Mouse (Mus musculus) adrenal gland, postnatal 36 days (tissue): ENCODE data around the gene Gm48552. TPM values are rescaled to one million over a fixed set of nuclear protein-coding genes. Genes with fewer than 3 reads are reported as not detected.

ENCODE experiments used
- DNase-seq, 2 experiments: peaks; one replicate each; pipeline ENCODE4 v3.0.0; 2021; ENCODE audit warnings: mixed read lengths in 1 of 2
- total RNA-seq, 2 experiments: library from RNA; stranded (reverse); gene quantifications; 2 replicates each; pipeline ENCODE4 v1.2.3; 2021

The Gm48552 gene
- total RNA-seq, 2 experiments from 2014 or later = 1.5 TPM; not detected in 1

DNA sequence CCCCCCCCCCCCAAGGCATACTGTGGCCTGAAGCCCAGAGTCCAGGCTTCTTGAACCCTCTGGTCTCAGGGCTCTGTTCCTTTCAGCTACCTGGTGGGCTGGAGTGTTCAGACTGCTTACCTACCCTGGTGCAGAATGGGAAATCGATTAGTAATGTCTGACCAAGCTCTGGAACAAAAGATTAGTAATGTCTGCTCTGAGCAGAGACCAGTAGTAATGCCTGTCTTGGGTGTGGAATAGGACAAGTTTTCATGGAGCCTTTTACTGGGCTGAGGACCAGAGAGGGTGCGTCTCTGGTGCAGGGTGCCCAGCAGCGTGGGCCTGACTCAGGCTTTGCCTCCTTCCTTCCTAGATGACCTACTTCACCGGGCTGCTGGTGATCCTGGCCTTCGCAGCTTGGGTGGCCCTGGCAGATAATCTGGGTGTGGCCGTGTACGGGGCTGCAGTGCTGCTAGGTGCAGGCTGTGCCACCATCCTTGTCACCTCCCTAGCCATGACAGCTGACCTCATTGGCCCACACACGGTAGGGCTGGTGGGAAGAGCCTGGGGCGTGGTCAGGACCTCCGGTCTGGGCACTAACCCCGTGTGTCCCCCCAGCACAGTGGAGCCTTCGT, 26.4 kb upstream of the Gm48552 start:
- no peak for DNase-seq

DNA sequence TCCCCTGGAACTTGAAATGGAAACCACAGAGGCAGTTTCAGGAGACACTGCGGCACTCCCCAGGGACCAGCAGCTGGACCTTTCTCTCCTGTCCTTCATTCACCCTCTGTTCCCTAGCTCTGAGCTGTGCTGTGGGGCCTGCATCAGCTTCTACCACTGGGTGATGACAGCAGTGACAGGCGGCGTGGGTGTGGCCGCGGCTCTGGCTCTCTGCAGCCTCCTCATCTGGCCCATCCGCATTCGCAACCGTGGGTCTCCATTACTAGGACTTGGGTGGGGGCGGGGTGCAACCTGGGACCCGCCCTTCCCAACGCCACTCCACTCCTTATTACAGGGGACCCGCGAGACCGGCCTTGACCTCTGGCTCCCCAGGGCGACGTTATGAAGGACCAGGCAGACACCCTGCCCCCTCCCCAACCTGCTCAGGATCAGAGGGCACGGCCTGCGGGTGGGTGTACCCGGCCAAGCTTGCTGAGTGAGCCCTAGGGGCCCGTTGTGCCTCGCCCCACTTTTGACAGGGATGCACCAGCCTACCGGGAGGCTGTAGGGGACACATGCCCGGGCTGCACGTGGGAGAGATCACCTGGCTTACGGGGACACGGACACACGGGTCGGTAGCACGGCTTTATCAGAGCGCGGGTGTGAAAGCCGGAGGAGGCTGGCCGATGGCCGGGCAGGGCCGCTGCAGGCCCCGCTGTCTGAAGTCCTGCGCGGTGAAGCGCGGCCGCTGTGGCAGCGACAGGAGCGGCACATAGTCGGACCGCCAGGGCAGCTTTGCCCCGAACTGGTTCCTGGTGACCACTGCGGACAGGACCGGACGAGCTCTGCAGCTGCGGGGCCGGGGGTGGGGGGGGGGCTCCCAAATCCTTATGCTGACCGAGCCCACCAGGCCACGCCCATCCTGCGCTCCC, 25.1 kb upstream of the Gm48552 start:
- peak in 1 of 2 experiments; percentile 55 for DNase-seq

DNA sequence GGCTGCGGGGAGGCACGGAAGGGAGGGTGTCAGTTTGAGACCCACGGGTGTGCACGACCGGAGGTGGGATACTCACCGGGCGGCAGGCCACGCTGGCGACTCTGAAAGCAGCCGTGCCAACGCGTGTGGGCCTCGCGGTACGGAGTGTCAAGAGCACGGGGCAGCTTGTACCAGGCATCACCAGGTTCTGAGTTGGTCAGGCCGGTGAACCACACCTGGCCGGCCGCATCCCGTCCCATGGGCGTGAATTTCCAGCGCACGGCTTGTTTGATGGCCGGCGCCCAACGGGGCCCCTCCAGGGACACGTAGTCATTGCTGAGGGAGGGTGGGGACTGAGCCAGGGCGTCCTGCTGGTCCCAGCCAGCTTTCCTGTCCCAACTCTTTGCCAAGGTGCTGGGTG, 24.1 kb upstream of the Gm48552 start:
- DNase-seq = peak in 1 of 2 experiments; percentile 63

DNA sequence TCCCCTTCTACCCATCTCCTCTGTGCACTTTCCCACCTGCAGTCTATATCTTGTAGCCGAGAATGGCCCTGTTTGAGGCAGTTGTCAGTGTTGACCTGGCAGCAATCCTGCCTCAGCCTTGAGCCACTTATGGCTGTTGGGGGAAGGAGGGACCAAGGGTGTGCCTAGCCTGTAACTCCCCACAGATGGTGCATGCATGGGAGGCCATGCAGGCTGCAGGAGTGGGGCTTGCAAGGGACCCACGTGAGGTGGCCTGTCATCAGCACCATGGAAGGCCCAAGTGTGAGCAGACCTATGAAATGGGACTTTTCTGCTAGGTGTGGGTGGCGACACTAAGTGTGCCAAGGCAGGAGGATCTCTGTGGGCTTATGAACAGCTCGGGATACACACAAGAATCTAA, 23.7 kb upstream of the Gm48552 start:
- peak in 1 of 2 experiments; percentile 54 for DNase-seq

DNA sequence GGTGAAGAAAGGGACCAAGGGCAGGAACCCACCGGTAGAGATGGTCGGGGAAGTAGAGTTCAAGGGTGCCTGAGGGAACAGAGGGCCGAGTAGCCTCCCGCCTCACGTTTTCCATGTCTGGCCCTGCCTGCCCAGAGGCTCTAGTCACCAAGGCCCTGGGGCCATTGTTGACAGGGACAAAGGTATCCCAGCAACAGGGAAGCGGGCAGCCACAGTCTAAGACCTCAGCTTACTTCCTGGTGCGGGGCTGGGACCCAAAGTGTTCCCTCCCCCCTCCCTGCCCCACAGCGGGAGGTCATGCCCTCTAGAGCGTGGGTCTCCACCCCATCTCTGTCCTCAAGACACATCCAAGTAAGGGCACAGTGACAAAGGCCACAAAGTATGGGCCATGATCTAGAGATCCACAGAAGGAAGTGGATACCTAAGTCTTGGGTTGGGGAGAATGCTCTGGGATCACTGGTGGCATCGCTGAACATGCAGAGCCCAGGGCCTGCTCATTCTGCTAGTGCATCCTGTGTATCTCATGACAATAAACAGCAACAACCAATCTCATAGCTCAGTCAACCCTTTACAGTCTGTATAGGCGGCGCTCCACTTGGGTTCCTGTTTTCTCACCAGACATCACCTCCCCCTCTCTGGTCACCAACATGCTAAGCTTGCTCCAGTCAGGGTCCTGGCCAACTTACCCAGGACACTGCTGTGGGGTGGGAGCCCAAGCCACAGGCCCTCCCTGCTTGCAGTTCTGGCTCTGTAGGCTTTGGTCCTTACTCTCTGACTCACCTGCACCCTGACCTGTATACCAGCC, 22.9 kb upstream of the Gm48552 start, which contains the start of gene 4930404N11Rik:
TSS of gene 4930404N11Rik (minus strand) at position 145 of the 805 bp plus-strand sequence.
- DNase-seq = no peak

DNA sequence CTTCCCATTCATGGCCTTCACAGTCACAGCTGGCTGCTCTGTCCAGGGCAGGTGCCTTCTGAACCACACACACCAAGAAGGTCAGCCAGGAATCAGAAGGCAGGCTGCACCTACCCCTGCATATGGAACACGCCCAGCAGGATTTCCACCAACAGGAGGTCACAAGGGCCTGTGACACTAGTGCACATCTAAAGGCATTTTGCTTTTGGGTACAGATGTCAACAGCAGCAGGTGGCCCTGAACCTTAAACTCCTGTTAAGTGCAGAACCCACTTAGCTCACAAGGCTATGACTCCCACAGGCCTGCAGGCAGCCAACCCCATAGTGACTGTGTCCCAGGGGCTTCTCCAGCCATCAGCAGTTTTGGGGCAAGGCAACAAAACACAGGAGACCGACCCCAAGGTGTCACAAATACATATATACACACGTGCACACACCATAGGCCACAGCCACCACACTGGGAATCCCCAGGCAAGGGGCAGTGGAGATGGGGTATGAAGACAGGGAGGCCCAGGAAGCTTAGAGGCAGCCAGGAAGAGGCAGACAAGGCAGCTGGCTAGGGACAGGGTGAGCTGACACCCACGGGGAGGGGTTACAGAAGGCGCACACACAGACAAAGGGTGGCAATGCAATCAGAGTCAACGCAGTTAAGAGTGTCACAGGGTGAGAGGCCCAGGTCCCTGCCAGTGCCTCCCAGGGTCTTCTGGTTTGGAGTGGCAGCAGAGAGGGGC, 22.2 kb upstream of the Gm48552 start:
- DNase-seq = no peak

DNA sequence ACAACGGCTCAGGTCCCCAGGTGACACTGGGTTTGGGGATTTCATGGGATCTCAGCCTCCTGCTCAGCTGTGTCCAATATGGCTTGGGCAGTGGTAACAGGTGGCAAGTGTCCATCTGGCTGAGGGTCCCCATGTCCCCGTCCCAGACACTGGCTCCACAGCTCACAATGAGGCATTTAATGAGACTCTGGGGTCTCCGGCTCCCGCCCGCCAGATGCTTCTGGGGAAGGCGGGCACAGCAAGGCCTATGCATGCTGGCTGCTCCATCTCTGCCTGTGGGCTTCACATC, 21.7 kb upstream of the Gm48552 start:
- DNase-seq = no peak

DNA sequence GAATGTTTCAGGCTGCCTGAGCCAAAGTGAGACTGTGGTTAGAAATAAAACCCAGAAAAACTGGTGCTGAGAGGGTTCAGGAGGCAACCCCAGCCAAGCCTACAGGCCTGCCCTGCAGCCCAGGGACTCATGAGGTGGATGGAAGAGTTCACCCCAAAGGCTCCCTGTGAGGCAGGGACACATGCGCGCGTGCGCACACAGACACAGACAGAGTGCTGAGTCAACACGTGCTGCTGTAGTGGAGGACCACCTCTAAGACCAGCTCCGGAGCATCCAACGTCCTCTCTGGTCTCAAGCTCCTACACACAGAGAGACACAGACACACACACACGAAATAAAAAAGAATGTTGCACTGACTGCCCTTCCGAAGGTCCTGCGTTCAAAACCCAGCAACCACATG, 13.5 kb upstream of the Gm48552 start:
- DNase-seq = no peak

DNA sequence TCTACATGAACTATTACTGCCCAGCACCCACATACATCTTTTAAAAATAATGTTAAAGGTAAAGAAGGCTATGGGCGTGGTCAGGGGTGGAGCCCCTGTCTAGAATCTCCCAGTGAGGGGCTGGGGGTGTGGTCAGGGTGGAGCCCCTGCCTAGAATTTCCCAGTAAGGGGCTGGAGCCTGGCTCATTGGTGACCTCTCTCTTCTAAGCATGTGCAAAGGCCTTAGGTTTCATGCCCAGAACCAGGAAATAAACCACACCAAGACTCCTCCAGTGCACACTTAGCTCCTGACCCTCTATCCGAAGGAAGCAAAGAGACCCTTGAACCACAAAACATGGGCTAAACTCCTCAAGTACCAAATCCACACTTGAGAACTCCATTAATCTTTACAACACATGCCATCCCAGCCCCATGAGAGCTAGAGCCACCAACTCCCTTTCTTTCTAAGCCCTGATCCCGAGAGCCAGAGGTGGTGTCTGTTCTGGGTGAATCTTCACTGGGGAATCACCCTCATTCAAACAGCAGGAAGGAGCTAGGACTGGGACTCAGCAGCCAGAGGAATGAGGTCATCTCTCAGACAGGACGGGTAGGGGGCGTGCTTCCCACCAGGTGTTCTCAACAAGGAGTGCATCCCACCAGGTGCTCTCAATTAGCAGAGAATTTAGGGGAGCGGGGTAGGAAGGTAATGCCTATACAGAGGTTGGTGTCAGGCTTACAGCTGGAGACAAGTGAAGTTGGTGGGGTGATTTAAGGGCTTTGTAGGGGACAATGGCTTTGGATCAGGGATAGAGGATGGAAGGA, 12.0 kb upstream of the Gm48552 start:
- no peak for DNase-seq

DNA sequence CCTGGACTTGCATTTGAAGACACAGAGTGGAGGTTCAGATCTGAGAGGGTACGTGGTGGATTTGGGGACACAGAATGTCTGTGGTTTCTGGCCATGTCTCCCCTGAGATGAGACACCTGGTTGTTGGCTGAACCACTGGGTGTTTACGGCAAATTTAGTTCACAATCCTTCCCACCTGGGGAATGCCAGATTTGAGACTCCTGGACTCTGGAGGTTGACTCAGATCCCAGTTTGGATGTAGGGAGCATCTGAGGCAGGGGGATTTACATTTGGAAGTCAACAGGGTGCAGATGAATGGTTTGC, 11.5 kb upstream of the Gm48552 start:
- DNase-seq = no peak

DNA sequence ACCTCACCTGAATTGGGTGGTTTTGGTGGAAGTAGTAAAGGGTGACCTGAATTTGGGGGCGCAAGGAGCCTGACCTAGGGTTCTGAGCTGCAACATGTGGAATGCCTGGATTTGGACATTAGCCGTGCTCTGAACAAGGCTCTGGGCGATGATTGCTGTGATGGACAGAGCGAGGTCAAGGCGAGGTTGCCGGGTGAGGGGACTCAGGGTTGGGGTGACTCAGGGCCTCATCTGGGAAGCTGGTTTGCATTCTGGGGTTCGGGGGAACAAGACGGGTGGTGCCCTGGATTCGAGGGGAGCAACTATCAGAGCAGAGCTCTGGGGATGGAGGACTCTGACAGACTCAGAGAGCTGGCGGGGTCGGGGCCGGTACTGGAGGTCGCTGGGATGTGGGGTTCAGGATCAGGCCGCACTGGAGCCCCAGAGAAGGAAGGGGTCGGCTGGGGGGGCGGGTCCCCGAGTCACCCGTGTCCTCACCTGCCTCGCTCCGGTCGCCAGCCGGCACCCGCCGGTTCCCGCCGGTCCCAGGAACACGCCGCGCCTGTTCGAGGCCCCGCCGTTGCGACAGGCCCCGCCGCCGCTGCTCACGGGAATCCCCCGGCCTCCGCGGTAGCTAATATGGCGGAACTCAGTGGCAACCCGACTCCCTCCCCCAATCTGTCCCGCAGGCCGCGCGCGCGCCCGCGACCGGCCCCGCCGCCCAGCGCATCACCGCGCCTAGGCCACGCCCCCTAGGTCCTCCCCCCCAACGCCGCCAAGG, 10.8 kb upstream of the Gm48552 start, which contains the start of gene Fzr1:
TSS of gene Fzr1 (minus strand) at position 724 of the 760 bp plus-strand sequence.
- DNase-seq = peak in 1 of 2 experiments; percentile 57

DNA sequence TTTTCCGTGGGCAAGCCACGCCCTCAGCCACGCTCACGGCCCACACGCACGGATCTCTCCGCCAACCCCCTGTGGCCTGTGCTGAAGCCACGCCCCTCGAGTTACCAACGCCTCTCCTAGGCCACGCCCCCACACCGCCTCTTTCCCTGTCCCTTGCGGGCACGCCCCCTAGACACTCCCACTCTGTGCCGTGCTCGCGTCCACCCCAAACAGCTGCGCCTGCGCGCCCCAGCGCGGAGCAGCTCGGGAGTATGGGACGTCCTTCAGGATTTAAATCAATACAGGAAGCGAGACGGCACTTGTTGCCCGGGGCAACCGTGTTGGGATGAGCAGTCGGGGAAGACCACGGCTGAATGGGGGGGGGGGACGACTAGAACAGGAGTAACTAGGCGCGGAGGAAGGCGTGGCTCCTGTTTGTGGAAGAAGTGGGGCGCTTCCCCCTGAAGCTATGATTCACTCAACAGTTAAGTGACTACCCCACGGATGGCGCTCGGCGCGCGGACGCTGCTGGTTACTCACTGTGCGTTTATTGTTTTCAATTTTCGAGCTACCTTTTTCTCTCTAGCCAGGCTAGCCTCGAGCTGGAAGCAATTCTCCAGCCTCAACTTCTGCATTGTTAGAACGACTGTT, 10.1 kb upstream of the Gm48552 start:
- DNase-seq = peak; percentile 100

DNA sequence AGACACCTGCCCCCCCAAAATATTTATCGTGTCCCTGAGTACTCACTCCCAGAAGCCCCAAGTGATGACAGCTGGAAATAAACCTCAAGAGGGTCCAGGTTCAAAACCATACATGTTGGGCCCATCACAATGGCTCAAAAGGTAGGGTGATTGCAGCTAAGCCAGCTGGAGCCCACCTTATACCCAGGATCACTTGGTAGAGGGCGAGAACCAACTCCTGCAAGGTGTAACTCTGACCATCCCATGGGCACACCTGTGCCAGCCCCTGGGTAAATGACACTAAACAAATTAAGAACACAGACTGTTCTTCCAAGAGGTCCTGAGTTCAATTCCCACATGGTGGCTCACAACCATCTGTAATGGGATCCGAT, 9.6 kb upstream of the Gm48552 start:
- DNase-seq = no peak

DNA sequence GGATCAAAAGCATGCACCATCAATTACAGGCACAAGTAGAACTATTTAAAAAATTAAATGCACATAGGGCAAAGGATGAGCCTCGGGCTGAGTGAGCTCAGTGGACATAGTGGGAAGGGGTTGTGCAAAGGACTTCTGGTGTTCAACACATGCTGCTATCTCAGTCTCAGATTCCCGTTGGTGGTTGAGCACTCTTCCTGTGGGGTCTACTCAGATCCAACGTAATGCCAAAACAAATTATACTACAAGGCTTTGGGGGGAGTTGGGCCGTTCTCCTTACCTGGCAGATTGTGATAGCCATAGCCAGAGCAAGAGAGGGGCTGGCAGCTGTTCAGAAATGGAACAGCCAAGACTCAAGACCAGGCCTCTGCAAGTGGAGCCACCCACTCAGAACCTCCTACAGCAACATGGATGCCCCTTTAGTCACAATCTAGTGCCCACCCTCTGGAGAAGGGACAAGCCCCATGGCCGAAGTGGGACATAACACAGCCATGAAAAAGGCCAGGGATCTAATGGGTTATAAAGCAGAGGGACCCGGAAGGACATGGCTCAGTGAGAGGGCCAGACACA, 8.9 kb upstream of the Gm48552 start:
- no peak for DNase-seq

DNA sequence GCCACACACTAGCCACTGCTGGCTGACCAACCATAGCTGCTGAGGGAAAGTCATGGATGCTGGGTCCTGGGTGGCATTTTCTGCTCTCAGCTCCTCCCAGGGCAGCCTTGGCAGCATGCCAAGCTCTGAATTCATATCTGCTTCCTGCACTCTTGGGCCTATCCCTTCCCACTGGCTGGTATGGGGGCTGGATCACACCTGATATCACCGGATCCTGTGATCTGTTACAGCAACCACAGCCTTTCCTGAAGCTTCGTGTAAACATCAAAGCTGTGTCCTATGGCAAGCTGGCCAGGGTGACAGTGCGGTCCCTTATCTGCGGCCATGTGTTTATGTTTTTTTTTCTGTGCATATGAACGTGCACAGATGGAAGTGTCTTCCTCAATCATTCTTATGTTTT, 6.8 kb upstream of the Gm48552 start:
- DNase-seq = peak; percentile 51 to 61

DNA sequence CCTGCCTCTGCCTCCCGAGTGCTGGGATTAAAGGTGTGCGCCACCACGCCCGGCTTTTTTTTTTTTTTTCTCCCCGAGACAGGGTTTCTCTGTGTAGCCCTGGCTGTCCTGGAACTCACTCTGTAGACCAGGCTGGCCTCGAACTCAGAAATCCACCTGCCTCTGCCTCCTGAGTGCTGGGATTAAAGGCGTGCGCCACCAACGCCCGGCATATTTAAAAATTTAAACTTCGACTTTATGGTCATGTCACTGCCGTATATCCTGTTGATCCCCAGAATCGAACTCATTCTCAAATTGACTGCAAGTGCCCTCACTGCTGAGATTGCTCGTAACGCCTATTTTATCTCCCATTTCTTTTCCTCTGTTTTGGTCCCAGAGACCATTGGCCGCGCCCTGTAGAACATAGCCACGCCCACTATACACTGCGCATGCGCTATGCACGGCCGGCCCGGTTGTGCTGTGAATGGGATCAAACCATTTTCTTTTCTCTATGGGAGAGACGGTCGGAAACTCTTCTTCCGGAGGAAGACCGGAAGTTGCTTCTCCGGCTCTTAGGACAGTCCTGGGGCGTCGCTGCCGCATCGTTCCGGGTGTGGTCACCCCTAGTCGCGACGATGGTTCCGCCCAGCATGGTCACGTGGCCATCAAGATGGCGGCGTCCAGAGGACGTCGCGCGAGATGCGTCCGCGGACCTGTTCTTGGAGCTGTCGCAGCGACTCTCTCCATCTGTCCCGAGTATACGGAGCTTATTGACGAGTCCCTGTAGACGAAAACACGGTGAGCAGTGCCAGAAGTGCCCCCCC, 4.8 kb upstream of the Gm48552 start, which contains the start of the genes Dohh and Gm48551:
TSS of gene Dohh (plus strand) at position 627 of the 803 bp plus-strand sequence.
TSS of gene Gm48551 (plus strand) at position 665 of the 803 bp plus-strand sequence.
- peak; percentile 98 to 99 for DNase-seq

DNA sequence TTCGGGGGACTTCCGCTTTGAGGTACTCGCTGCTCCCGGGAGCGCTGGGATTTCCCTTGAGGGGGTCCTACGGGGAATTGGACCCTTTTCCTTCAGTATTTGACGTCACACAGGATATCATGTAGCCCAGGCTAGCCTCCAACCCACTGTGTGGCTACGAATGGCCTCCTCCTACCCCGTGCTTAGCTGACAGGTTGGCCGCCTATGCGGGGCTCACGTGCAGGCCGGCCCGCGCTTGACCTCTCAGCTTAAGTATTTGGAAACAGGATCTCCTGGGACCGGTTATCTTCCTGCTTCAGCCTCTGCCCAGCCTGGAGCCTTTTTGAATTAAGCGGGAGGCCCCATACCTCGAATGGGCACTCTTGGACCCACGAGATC, 4.2 kb upstream of the Gm48552 start:
- no peak for DNase-seq

DNA sequence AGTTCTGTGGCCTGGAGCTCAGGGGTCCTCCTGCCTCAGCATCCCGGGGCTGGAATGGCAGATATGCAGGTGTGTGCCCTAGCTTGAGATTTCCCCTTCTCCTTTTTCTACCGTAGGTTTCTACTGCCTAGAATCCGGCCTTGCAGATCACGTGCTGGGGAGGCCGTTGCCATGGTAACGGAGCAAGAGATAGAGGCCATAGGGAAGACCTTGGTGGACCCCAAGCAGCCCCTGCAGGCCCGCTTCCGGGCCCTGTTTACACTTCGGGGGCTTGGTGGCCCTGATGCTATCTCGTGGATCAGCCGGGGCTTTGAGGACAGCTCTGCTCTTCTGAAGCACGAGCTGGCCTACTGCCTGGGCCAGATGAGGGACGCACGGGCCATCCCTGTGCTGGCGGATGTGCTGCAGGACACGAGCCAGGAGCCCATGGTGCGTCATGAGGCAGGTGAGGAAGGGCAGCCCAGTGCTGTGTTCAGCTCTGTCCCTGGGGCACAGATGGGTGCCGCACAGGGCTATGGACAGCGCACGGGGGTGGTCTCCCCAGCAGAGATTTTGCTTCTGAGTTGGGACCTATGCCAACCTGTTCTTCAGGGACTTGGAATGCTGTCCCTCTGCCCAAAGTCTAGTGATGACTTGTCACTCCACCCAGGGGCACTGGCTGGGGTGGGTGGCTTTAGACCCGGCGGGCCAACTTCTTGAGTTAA, 3.0 kb upstream of the Gm48552 start:
- no peak for DNase-seq
